Mouse (Mus musculus) intestine, postnatal 0 days (tissue): Measurements from ENCODE around the gene Tbc1d16. TPM values are rescaled to one million over a fixed set of nuclear protein-coding genes. Genes with fewer than 3 reads are reported as not detected.

Experiments
- ATAC-seq: fragments of 200-750 bp; cut with Nextera tagmentation; 2 replicates; pipeline ENCODE4 v1.8.0; 2017; ENCODE audit warnings: mild to moderate bottlenecking, moderate TSS enrichment, moderate library complexity
- H3K27ac ChIP-seq: fragments of 300-500 bp; sonication (generic); 2 replicates; pipeline ENCODE4 v1.5.1; 2014; ENCODE audit warnings: mild to moderate bottlenecking, low read depth, low read length, moderate library complexity
- H3K27me3 ChIP-seq: fragments of 300-500 bp; sonication (generic); replicated peaks from 2 replicates; pipeline ENCODE4 v1.6.1; 2014; ENCODE audit warnings: low read length, mixed read lengths; ENCODE audit not compliant: control insufficient read depth, insufficient read depth
- H3K36me3 ChIP-seq: fragments of 300-500 bp; sonication (generic); 2 replicates; pipeline ENCODE4 v1.6.1; 2014; ENCODE audit warnings: mild to moderate bottlenecking, moderate library complexity; ENCODE audit not compliant: control insufficient read depth, insufficient read depth
- H3K4me1 ChIP-seq: fragments of 300-500 bp; sonication (generic); replicated peaks from 2 replicates; pipeline ENCODE4 v1.6.1; 2014; ENCODE audit warnings: antibody characterized with exemption, low read length, mixed read lengths; ENCODE audit not compliant: control insufficient read depth, insufficient read depth
- H3K4me2 ChIP-seq: fragments of 300-500 bp; sonication (generic); replicated peaks from 2 replicates; pipeline ENCODE4 v1.6.1; 2014; ENCODE audit warnings: low read depth, mild to moderate bottlenecking, moderate library complexity
- H3K4me3 ChIP-seq: fragments of 300-500 bp; sonication (generic); 2 replicates; pipeline ENCODE4 v1.5.1; 2014; ENCODE audit warnings: low read depth, low read length
- H3K9ac ChIP-seq: fragments of 300-500 bp; sonication (generic); 2 replicates; pipeline ENCODE4 v1.6.1; 2014; ENCODE audit warnings: mild to moderate bottlenecking, low read depth, low read length
- H3K9me3 ChIP-seq: fragments of 300-500 bp; sonication (generic); 2 replicates; pipeline ENCODE4 v1.6.1; 2016; ENCODE audit warnings: mixed run types; ENCODE audit not compliant: control insufficient read depth
- CTCF ChIP-seq: sonication (generic); IDR thresholded peaks from 2 replicates; pipeline ENCODE4 v1.5.1; 2016; ENCODE audit warnings: low read depth, mild to moderate bottlenecking, control low read depth, antibody characterized with exemption, moderate library complexity
- WGBS: fragments of 180-500 bp; shearing (Covaris S2); extraction: QIAGEN DNeasy Blood & Tissue Kit; methylation state at CpG from one replicate; pipeline ENCODE4 v1.1.7; 2014; 5-methylcytosine and 5-hydroxymethylcytosine counted together
- polyA plus RNA-seq: library from polyadenylated mRNA; unstranded; fragments of >200 nt; fragmentation: Nextera tagmentation; extraction: Ambion mirVana; gene quantifications from 2 replicates; pipeline ENCODE4 v1.2.1, GENCODE M21; 2015

Tbc1d16 gene
- polyA plus RNA-seq, 1 experiment from 2014 or later: 3.8 TPM

GRCm38 (mm10) chr11:119161665-119162064, 66.6 kb downstream of the Tbc1d16 start:
- no peaks in the 10 kb centered on the region for H3K9me3 ChIP-seq
- WGBS: 75% methylated on average over 2 of the region's 2 CpGs
- ATAC-seq: no peak

GRCm38 (mm10) chr11:119160050-119160449, 68.2 kb downstream of the Tbc1d16 start:
- WGBS: 75% methylated on average over 5 of the region's 5 CpGs
- ATAC-seq: no peak

More at GRCm38 (mm10) chr11:119161665-119162064, 66.6 kb downstream of the Tbc1d16 start:
- no peak overlapping the region for H3K27ac ChIP-seq
- no peak for TF ChIP-seq CTCF
- no peak overlapping the region for H3K4me2 ChIP-seq
- no peaks in the 10 kb centered on the region; the same call in 1 of the 2 replicates for H3K36me3 ChIP-seq
- no peak overlapping the region for H3K4me3 ChIP-seq
- H3K27me3 ChIP-seq: no peaks in the 10 kb centered on the region
- no peaks in the 10 kb centered on the region for H3K4me1 ChIP-seq
- no peak overlapping the region for H3K9ac ChIP-seq

GRCm38 (mm10) chr11:119159496-119159895, 68.8 kb downstream of the Tbc1d16 start:
- peaks cover 12% of the 10 kb centered on the region for H3K36me3 ChIP-seq
- no peak overlapping the region for H3K27ac ChIP-seq
- peak overlapping the region; percentile 21; the same call in 1 of the 2 replicates for H3K4me2 ChIP-seq
- H3K4me3 ChIP-seq: no peak overlapping the region
- TF ChIP-seq CTCF: no peak
- 47% methylated on average over 11 of the region's 11 CpGs for WGBS
- H3K27me3 ChIP-seq: no peaks in the 10 kb centered on the region
- no peaks in the 10 kb centered on the region for H3K4me1 ChIP-seq
- H3K9ac ChIP-seq: no peak overlapping the region
- no peaks in the 10 kb centered on the region for H3K9me3 ChIP-seq
- peak; percentile 67; the same call in 1 of the 2 replicates for ATAC-seq

More at GRCm38 (mm10) chr11:119160050-119160449, 68.2 kb downstream of the Tbc1d16 start:
- Histone ChIP-seq H3K27ac (no peak overlapping the region), H3K4me3 (no peak overlapping the region), H3K4me1 (no peaks in the 10 kb centered on the region), H3K9ac (no peak overlapping the region), H3K27me3 (no peaks in the 10 kb centered on the region), H3K9me3 (no peaks in the 10 kb centered on the region), H3K36me3 (peaks cover 6% of the 10 kb centered on the region), H3K4me2 (no peak overlapping the region)
- TF ChIP-seq CTCF: no peak

- no peaks in the 10 kb centered on the region for H3K4me1 ChIP-seq
- TF ChIP-seq CTCF: no peak
- no peak overlapping the region for H3K27ac ChIP-seq
- 62% methylated on average over 20 of the region's 20 CpGs for WGBS
- no peak overlapping the region for H3K9ac ChIP-seq
- ATAC-seq: no peak
- H3K27me3 ChIP-seq: no peaks in the 10 kb centered on the region
- H3K9me3 ChIP-seq: no peaks in the 10 kb centered on the region
- H3K4me3 ChIP-seq: no peak overlapping the region
- no peak overlapping the region for H3K4me2 ChIP-seq
- peaks cover 30% of the 10 kb centered on the region for H3K36me3 ChIP-seq
Measured at GRCm38 (mm10) chr11:119157377-119158189, 70.7 kb downstream of the Tbc1d16 start.

- Histone ChIP-seq H3K4me2 (no peak overlapping the region), H3K27me3 (no peaks in the 10 kb centered on the region), H3K9ac (no peak overlapping the region), H3K4me3 (no peak overlapping the region), H3K4me1 (no peaks in the 10 kb centered on the region), H3K27ac (no peak overlapping the region), H3K9me3 (no peaks in the 10 kb centered on the region), H3K36me3 (peaks cover 30% of the 10 kb centered on the region)
- no peak for ATAC-seq
- WGBS: 73% methylated on average over 24 of the region's 24 CpGs
- no peak for TF ChIP-seq CTCF
Measured at GRCm38 (mm10) chr11:119156481-119157254, 71.6 kb downstream of the Tbc1d16 start.
